Mouse (Mus musculus) MEL (cell line): ENCODE results near the gene Cyp2d10. TPM values are rescaled to one million over a fixed set of nuclear protein-coding genes. Genes with fewer than 3 reads are reported as not detected.

ENCODE experiments used
- DNase-seq: peaks from one replicate; pipeline ENCODE4 v3.0.0; 2011; ENCODE audit warnings: low read depth, low spot score
- H3K27ac ChIP-seq: 2 replicates; pipeline ENCODE4 v1.5.1; 2012; ENCODE audit warnings: low read depth, mild to moderate bottlenecking, control low read depth, low read length, moderate library complexity; ENCODE audit not compliant: control insufficient read depth
- H3K27me3 ChIP-seq, 2 experiments: fragments of 150-350 bp in 1 of 2; sonication (generic) in 1 of 2; 2 replicates each; pipeline ENCODE4 v1.6.1; 2012; ENCODE audit warnings: low read length in 2 of 2, mild to moderate bottlenecking in 2 of 2, improper control_type of control experiment in 1 of 2, moderate library complexity in 1 of 2; ENCODE audit not compliant: insufficient read depth in 2 of 2, control insufficient read depth in 1 of 2
- H3K36me3 ChIP-seq, 2 experiments: 2 replicates each; pipeline ENCODE4 v1.6.1; 2012 to 2014; ENCODE audit warnings: low read length in 2 of 2, improper control_type of control experiment in 1 of 2, inconsistent platforms in 1 of 2, mild to moderate bottlenecking in 1 of 2; ENCODE audit not compliant: insufficient read depth in 2 of 2, control insufficient read depth in 1 of 2
- H3K4me1 ChIP-seq, 2 experiments: fragments of 150-350 bp in 1 of 2; sonication (generic) in 1 of 2; 2 replicates each; pipeline ENCODE4 v1.6.1; 2012; ENCODE audit warnings: low read length in 2 of 2, improper control_type of control experiment in 1 of 2, mild to moderate bottlenecking in 1 of 2; ENCODE audit not compliant: insufficient read depth in 2 of 2, control insufficient read depth in 1 of 2
- H3K4me3 ChIP-seq, 2 experiments: fragments of 150-350 bp in 1 of 2; sonication (generic) in 1 of 2; 2 replicates each; pipeline ENCODE4 v1.5.1; 2012; ENCODE audit warnings: low read depth in 2 of 2, low read length in 2 of 2, mild to moderate bottlenecking in 2 of 2, moderate library complexity in 2 of 2, control low read depth in 1 of 2, improper control_type of control experiment in 1 of 2; ENCODE audit not compliant: control insufficient read depth in 1 of 2, insufficient read depth in 1 of 2
- H3K79me2 ChIP-seq: 2 replicates; pipeline ENCODE4 v1.6.1; 2012; ENCODE audit warnings: mild to moderate bottlenecking, low read length, moderate library complexity; ENCODE audit not compliant: control insufficient read depth, poor library complexity, insufficient read depth
- H3K9ac ChIP-seq: 2 replicates; pipeline ENCODE4 v1.6.1; 2012; ENCODE audit warnings: low read depth, mild to moderate bottlenecking, control low read depth, low read length, moderate library complexity; ENCODE audit not compliant: control insufficient read depth, poor library complexity, severe bottlenecking
- H3K9me3 ChIP-seq: fragments of 150-350 bp; sonication (generic); replicated peaks from 2 replicates; pipeline ENCODE4 v1.6.1; 2012; ENCODE audit warnings: mild to moderate bottlenecking, low read length, improper control_type of control experiment, moderate library complexity; ENCODE audit not compliant: insufficient read depth
- CHD1 ChIP-seq: IDR thresholded peaks from 2 replicates; pipeline ENCODE4 v1.6.1; 2012; ENCODE audit warnings: low read depth, mild to moderate bottlenecking, inconsistent platforms, low read length, improper control_type of control experiment
- ELF1 ChIP-seq: IDR thresholded peaks from 2 replicates; pipeline ENCODE4 v1.6.1; 2014; ENCODE audit warnings: low read depth, mild to moderate bottlenecking, inconsistent platforms, low read length, improper control_type of control experiment, moderate library complexity
- KAT2A ChIP-seq: conservative IDR thresholded peaks from 2 replicates; pipeline ENCODE4 v1.6.1; 2012; ENCODE audit warnings: low read depth, low read length, improper control_type of control experiment, inconsistent platforms
- MAFK ChIP-seq: IDR thresholded peaks from 2 replicates; pipeline ENCODE4 v1.6.1; 2011; ENCODE audit warnings: low read depth, mild to moderate bottlenecking, low read length, improper control_type of control experiment, borderline replicate concordance
- MAX ChIP-seq: IDR thresholded peaks from 2 replicates; pipeline ENCODE4 v1.6.1; 2011; ENCODE audit warnings: low read length, improper control_type of control experiment
- MEF2A ChIP-seq: IDR thresholded peaks from 2 replicates; pipeline ENCODE4 v1.6.1; 2014; ENCODE audit warnings: low read depth, mild to moderate bottlenecking, inconsistent platforms, low read length, improper control_type of control experiment; ENCODE audit not compliant: poor library complexity, insufficient replicate concordance, severe bottlenecking; ENCODE audit errors: extremely low read depth
- MXI1 ChIP-seq: IDR thresholded peaks from 2 replicates; pipeline ENCODE4 v1.6.1; 2011; ENCODE audit warnings: mild to moderate bottlenecking, low read depth, low read length, improper control_type of control experiment
- MYB ChIP-seq: IDR thresholded peaks from 2 replicates; pipeline ENCODE4 v1.6.1; 2011; ENCODE audit warnings: mild to moderate bottlenecking, low read depth, low read length, improper control_type of control experiment
- MYC ChIP-seq: IDR thresholded peaks from 2 replicates; pipeline ENCODE4 v1.6.1; 2011; ENCODE audit warnings: low read depth, mild to moderate bottlenecking, low read length, improper control_type of control experiment, moderate library complexity
- NRF1 ChIP-seq: IDR thresholded peaks from 2 replicates; pipeline ENCODE4 v1.6.1; 2014; ENCODE audit warnings: low read depth, mild to moderate bottlenecking, inconsistent platforms, low read length, improper control_type of control experiment, moderate library complexity; ENCODE audit not compliant: poor library complexity, insufficient read depth, severe bottlenecking
- POLR2A ChIP-seq, 2 experiments: IDR thresholded peaks; 2 replicates each; pipeline ENCODE4 v1.6.1; 2011 to 2012; ENCODE audit warnings: low read length in 2 of 2, mild to moderate bottlenecking in 2 of 2, control low read depth in 1 of 2, improper control_type of control experiment in 1 of 2, low read depth in 1 of 2, moderate library complexity in 1 of 2; ENCODE audit not compliant: control insufficient read depth in 1 of 2, insufficient read depth in 1 of 2, poor library complexity in 1 of 2
- POLR2AphosphoS5 ChIP-seq: IDR thresholded peaks from 2 replicates; pipeline ENCODE4 v1.6.1; 2012; ENCODE audit warnings: low read depth, borderline replicate concordance, mild to moderate bottlenecking, inconsistent platforms, low read length, moderate library complexity, mixed read lengths
- RAD21 ChIP-seq: IDR thresholded peaks from 2 replicates; pipeline ENCODE4 v1.6.1; 2011; ENCODE audit warnings: mild to moderate bottlenecking, low read depth, low read length, improper control_type of control experiment
- RCOR1 ChIP-seq: IDR thresholded peaks from 2 replicates; pipeline ENCODE4 v1.6.1; 2012; ENCODE audit warnings: low read depth, mild to moderate bottlenecking, inconsistent platforms, low read length, improper control_type of control experiment
- SMC3 ChIP-seq: IDR thresholded peaks from 2 replicates; pipeline ENCODE4 v1.6.1; 2011; ENCODE audit warnings: low read depth, low read length, improper control_type of control experiment
- TCF12 ChIP-seq: IDR thresholded peaks from 2 replicates; pipeline ENCODE4 v1.6.1; 2014; ENCODE audit warnings: low read depth, mild to moderate bottlenecking, inconsistent platforms, low read length, improper control_type of control experiment, moderate library complexity
- UBTF ChIP-seq: IDR thresholded peaks from 2 replicates; pipeline ENCODE4 v1.6.1; 2012; ENCODE audit warnings: low read depth, mild to moderate bottlenecking, inconsistent platforms, low read length, improper control_type of control experiment, moderate library complexity, borderline replicate concordance; ENCODE audit not compliant: insufficient read depth
- USF1 ChIP-seq: IDR thresholded peaks from 2 replicates; pipeline ENCODE4 v1.6.1; 2014; ENCODE audit warnings: low read depth, mild to moderate bottlenecking, inconsistent platforms, low read length, improper control_type of control experiment, moderate library complexity
- ZC3H11A ChIP-seq: IDR thresholded peaks from 2 replicates; pipeline ENCODE4 v1.6.1; 2012; ENCODE audit warnings: low read depth, mild to moderate bottlenecking, inconsistent platforms, low read length, improper control_type of control experiment
- ZMIZ1 ChIP-seq: IDR thresholded peaks from 2 replicates; pipeline ENCODE4 v1.6.1; 2012; ENCODE audit warnings: low read depth, mild to moderate bottlenecking, inconsistent platforms, low read length, improper control_type of control experiment, moderate library complexity
- polyA plus RNA-seq, 2 experiments: library from polyadenylated mRNA; stranded (reverse) in 1 of 2; unstranded in 1 of 2; fragments of >175 nt in 1 of 2; fragments of >200 nt in 1 of 2; gene quantifications; 2 replicates each; pipeline versions ENCODE4 v1.2.1 to v1.2.4; 2012; ENCODE audit warnings: low replicate concordance in 2 of 2, low read depth in 1 of 2; ENCODE audit not compliant: insufficient read length in 2 of 2, insufficient read depth in 1 of 2, missing spikeins in 1 of 2
- total RNA-seq: library from RNA; depleted of rRNA; stranded (reverse); fragments of 300-350 nt; gene quantifications from 2 replicates; pipeline ENCODE4 v1.2.3, GENCODE M21; 2012

The Cyp2d10 gene
- total and polyA plus RNA-seq, 3 experiments: not detected

DNA sequence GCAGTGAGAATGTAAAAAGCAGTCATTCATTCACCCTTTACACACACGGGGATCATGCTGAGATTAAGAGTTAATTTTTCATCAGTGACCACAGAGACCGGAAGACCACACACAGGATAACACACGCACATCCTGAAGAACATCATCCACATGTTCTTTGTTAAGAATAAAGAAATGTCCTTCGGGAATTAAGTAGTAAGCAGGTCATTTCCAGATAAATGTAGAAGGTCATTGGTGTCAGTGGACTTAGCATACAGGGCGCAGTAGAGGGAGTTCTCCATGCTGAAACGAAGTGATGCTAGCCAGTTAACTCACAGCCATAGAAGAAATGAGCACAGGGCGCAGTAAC, 26.3 kb downstream of the Cyp2d10 start:
- no peaks in the 10 kb centered on the region for H3K36me3 ChIP-seq
- H3K27me3 ChIP-seq: peaks cover 6 to 20% of the 10 kb centered on the region in 2 experiments
- H3K4me1 ChIP-seq: no peaks in the 10 kb centered on the region
- TF ChIP-seq USF1 (no peak), MYC (no peak), POLR2AphosphoS5 (no peak), POLR2A (IDR thresholded peaks at IDR 0.05; ENCODE audit: control insufficient read depth in 1 of 2, insufficient read depth in 1 of 2, low read depth in 1 of 2, low read length in 2 of 2, poor library complexity in 1 of 2) (no peak), UBTF (no peak), SMC3 (no peak), MAX (no peak)
- no peaks in the 10 kb centered on the region for H3K79me2 ChIP-seq
- no peaks in the 10 kb centered on the region for H3K9me3 ChIP-seq
- no peak overlapping the region for H3K27ac ChIP-seq
- H3K9ac ChIP-seq: no peak overlapping the region
- no peak for DNase-seq
- no peak overlapping the region for H3K4me3 ChIP-seq

DNA sequence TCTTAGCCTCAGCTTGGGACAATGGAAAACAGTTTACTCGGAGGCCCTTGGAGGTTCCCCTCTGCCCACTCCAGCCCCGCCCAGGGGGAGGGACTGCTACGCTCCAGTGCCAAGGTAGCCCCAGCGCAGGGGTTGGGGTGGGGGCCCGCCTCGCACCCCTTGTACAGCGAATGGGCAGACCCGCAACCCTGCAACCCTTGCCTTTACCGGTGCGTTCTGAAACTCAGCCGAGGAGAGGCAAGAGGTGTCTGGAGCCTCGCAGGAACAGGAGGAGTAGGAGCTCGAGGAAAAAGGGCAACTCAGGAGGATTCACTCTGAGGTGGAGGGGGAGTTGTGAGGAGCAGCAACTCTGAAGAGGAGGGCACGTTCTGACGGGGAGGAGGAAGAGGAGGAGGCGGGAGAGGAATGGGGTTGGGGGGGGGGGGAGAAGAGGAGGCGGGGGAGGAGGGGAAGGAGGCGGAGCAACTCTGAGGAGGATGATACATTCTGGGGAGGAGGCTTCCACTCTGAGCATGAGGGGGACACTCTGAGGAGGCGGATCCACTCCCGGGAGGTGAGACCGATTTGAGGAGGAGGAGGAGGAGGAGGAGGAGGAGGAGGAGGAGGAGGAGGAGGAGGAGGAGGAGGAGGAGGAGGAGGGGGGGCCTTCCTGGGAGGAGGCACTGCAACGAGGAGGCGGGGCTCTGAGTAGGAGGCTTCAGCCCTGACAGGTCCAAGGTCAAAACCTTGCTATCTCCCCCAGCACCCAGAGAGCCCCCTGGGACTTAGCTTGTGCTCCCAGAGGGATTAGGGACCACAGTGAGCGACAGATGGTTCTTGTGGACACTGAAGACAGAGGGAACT, 26.9 kb downstream of the Cyp2d10 start, which contains the start of gene Cyp2d22:
TSS of gene Cyp2d22 (minus strand) at position 390 of the 843 bp plus-strand sequence.
- Histone ChIP-seq H3K27ac (no peak within 1 kb of the TSS), H3K9ac (no peak within 1 kb of the TSS), H3K9me3 (no peaks in the 10 kb centered on the region), H3K27me3 (peaks cover 6 to 17% of the 10 kb centered on the region in 2 experiments), H3K4me3 (peak within 1 kb of the TSS; percentile 4 to 37; a peak in 1 of 4 replicates), H3K79me2 (no peaks in the 10 kb centered on the region), H3K4me1 (no peaks in the 10 kb centered on the region), H3K36me3 (no peaks in the 10 kb centered on the region)
- TF ChIP-seq MYC (no peak), ZMIZ1 (no peak), MAFK (no peak), MXI1 (no peak), UBTF (no peak), MEF2A (no peak), RAD21 (no peak), CHD1 (no peak), NRF1 (no peak), ZC3H11A (no peak), KAT2A (no peak), RCOR1 (no peak), ELF1 (no peak), POLR2AphosphoS5 (no peak), TCF12 (no peak), MYB (no peak)
- DNase-seq: peak; percentile 7
